Mouse (Mus musculus) intestine, embryonic 14.5 days (tissue): ENCODE measurements around the gene Il17rd. TPM values are rescaled to one million over a fixed set of nuclear protein-coding genes. Genes with fewer than 3 reads are reported as not detected.

Experiments used
- ATAC-seq: fragments of 200-750 bp; cut with Nextera tagmentation; replicated peaks from 2 replicates; pipeline ENCODE4 v1.8.0; 2017; ENCODE audit warnings: low read depth, moderate number of reproducible peaks, moderate TSS enrichment, moderate library complexity; ENCODE audit not compliant: low FRiP score, low TSS enrichment
- DNase-seq: peaks from one replicate; pipeline ENCODE4 v3.0.0-alpha.2; 2018; ENCODE audit warnings: low spot score
- H3K27ac ChIP-seq: fragments of 300-500 bp; sonication (generic); 2 replicates; pipeline ENCODE4 v1.5.1; 2014; ENCODE audit warnings: low read depth, mild to moderate bottlenecking, control low read depth
- H3K27me3 ChIP-seq: fragments of 300-500 bp; sonication (generic); replicated peaks from 2 replicates; pipeline ENCODE4 v1.6.1; 2014; ENCODE audit warnings: low read length, control low read depth; ENCODE audit not compliant: control insufficient read depth, insufficient read depth
- H3K36me3 ChIP-seq: fragments of 300-500 bp; sonication (generic); 2 replicates; pipeline ENCODE4 v1.6.1; 2014; ENCODE audit warnings: low read length, control low read depth; ENCODE audit not compliant: control insufficient read depth, insufficient read depth
- H3K4me1 ChIP-seq: fragments of 300-500 bp; sonication (generic); replicated peaks from 2 replicates; pipeline ENCODE4 v1.6.1; 2014; ENCODE audit warnings: low read length, control low read depth, mixed read lengths; ENCODE audit not compliant: control insufficient read depth, insufficient read depth
- H3K4me2 ChIP-seq: fragments of 300-500 bp; sonication (generic); 2 replicates; pipeline ENCODE4 v1.6.1; 2014; ENCODE audit warnings: low read length
- H3K4me3 ChIP-seq: fragments of 300-500 bp; sonication (generic); 2 replicates; pipeline ENCODE4 v1.5.1; 2014; ENCODE audit warnings: low read depth, low read length, control low read depth, mixed read lengths
- H3K9ac ChIP-seq: fragments of 300-500 bp; sonication (generic); 2 replicates; pipeline ENCODE4 v1.6.1; 2014; ENCODE audit warnings: mild to moderate bottlenecking, low read length
- H3K9me3 ChIP-seq: fragments of 300-500 bp; sonication (generic); 2 replicates; pipeline ENCODE4 v1.6.1; 2016; ENCODE audit warnings: low read length, control low read depth; ENCODE audit not compliant: control insufficient read depth
- WGBS: fragments of 180-500 bp; shearing (Covaris S2); extraction: QIAGEN DNeasy Blood & Tissue Kit; methylation state at CpG from one replicate; pipeline ENCODE4 v1.1.7; 2014; 5-methylcytosine and 5-hydroxymethylcytosine counted together
- polyA plus RNA-seq: library from polyadenylated mRNA; unstranded; fragments of >200 nt; fragmentation: Nextera tagmentation; extraction: Ambion mirVana; gene quantifications from 2 replicates; pipeline ENCODE4 v1.2.1, GENCODE M21; 2014

Il17rd gene
- polyA plus RNA-seq, 1 experiment from 2014 or later: 2.7 TPM

DNA sequence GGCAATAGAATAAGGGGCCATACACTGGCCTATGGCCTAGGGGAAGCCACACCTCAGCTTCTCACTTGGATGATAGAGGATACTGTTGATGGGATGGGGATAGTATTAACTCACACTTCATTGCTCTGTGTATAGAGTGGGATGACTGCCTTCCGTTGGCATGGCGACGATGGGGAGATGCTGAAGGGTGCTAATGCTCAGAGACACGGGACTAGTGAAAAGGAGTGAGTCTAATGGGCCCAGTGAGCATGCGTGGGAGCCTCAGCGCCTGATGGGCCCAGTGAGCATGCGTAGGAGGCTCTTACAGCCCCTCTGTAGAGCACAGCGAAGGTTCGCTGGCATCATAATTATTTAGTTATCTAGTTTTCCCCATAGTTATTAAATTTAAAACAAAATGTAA, 100.2 kb downstream of the Il17rd start:
- no peaks in the 10 kb centered on the region for H3K36me3 ChIP-seq
- H3K27me3 ChIP-seq: no peaks in the 10 kb centered on the region
- no peak overlapping the region for H3K27ac ChIP-seq
- H3K9me3 ChIP-seq: no peaks in the 10 kb centered on the region
- H3K4me2 ChIP-seq: no peak overlapping the region
- DNase-seq (no peak), ATAC-seq (no peak)
- H3K4me3 ChIP-seq: no peak overlapping the region
- 86% methylated on average over 9 of the region's 9 CpGs for WGBS
- no peaks in the 10 kb centered on the region; the same call in 1 of the 2 replicates for H3K4me1 ChIP-seq
- no peak overlapping the region for H3K9ac ChIP-seq

DNA sequence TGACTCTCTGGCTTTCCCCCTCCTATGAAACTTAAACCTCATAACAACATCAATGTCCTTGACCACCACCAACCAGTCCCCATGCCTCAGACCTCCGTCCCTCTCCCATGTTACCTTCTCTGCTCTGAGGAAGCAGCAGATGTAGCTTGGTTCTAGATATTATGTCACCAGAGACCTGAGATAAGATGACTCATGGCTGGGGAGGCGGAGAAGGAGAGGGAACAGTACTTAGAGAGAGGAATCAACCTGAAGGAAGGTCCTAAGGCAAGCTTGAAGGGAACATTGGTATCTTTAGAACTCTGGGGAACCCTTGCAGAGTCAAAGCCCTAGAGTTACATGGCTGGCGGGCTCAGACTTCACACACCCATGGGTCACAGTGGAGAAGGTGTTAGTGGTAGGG, 101.2 kb downstream of the Il17rd start:
- ATAC-seq (no peak), DNase-seq (no peak)
- H3K27ac ChIP-seq: no peak overlapping the region
- 91% methylated on average over 3 of the region's 3 CpGs for WGBS
- no peaks in the 10 kb centered on the region for H3K9me3 ChIP-seq
- H3K9ac ChIP-seq: no peak overlapping the region
- no peaks in the 10 kb centered on the region for H3K27me3 ChIP-seq
- H3K4me2 ChIP-seq: no peak overlapping the region
- H3K4me3 ChIP-seq: no peak overlapping the region
- no peaks in the 10 kb centered on the region for H3K36me3 ChIP-seq
- peaks cover 5% of the 10 kb centered on the region for H3K4me1 ChIP-seq

DNA sequence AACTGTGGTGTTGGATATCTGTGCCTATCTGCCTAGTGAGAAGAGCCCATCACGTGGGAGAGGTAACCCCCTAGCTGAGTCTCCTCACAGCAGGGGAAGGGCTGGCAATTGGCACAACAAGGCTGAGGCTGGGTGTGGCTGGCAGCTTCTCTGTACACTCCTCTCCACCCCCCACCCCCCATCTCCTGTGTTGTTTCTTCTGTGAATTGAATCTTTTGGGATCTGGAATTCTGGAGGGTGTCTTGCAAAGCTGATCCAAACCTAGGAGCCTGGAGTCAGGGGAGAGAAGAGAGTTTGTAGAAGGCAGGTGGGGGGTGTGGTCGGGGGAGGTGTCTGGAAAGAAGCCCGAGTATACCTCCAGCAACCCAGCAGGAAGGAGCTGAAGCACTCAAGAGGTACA, 102.7 kb downstream of the Il17rd start:
- DNase-seq (no peak), ATAC-seq (no peak)
- H3K4me1 ChIP-seq: peaks cover 14% of the 10 kb centered on the region
- H3K4me2 ChIP-seq: no peak overlapping the region
- H3K36me3 ChIP-seq: no peaks in the 10 kb centered on the region
- no peaks in the 10 kb centered on the region for H3K27me3 ChIP-seq
- WGBS: 23% methylated on average over 3 of the region's 3 CpGs
- no peak overlapping the region for H3K27ac ChIP-seq
- H3K9ac ChIP-seq: no peak overlapping the region
- no peaks in the 10 kb centered on the region for H3K9me3 ChIP-seq
- no peak overlapping the region for H3K4me3 ChIP-seq

DNA sequence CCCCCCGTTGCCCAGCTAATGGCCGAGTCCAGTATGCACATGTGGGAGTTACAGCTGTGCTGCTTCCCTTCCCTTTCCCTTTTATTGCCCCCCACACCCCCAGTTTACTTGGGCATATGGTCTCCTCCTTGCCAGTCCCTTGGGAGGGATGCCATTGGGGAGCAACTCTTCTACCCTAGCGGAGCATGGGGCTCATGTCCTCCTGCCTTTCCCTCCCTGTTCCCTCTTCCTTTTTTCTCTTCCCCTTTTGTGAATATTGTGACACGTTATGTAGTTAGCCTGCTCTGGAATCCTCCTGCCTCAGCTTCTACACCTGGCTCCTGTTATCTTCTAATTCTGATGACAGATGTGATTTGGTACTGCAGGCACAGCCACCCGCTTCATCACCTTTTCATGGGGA, 103.9 kb downstream of the Il17rd start:
- no peaks in the 10 kb centered on the region for H3K9me3 ChIP-seq
- WGBS: 86% methylated on average over 5 of the region's 5 CpGs
- no peak for ATAC-seq

DNA sequence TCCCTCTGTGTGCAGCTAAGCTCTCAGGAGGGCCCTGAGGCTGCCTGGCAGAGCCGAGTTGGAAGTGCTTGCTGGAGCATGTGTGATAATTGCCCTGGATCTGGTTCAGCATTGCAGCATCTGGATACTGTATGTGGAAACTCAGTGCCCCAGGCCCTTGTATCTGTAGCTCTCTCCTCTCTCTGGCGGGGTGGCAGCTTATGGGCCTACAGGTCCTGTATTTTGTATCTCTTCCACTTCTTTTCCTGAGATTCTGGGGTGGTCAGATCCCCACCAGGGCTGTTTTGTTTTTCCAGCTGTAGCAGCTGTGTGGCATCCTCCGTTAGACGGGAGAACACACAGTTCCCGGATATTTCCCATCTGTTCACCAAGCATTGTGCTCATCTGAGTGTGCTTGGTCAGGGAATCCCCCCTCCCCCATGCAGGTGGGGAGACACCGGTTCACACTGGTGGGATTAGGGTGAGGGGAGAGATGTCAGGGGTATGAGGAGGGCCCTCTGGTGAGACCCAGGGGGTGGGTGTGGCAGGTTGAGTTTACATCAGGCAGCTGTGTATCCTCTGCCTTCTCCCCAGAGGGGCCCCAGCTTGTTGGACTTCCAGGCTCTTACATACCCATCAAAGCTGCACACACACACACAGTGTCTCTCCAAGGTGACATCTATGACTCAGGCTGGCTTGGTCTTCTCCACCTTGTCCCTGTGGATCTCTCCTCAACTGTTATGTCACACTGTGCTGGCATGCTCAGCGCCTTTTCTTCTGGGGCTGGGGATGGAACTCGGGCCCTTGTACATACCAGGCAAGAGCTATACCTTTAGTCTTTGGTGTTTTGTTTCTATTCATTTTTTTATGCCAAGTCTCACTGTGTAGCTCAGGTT, 106.7 kb downstream of the Il17rd start:
- H3K4me3 ChIP-seq: no peak overlapping the region
- H3K4me2 ChIP-seq: no peak overlapping the region
- no peaks in the 10 kb centered on the region for H3K36me3 ChIP-seq
- ATAC-seq (no peak), DNase-seq (peak; percentile 64)
- H3K27me3 ChIP-seq: no peaks in the 10 kb centered on the region
- no peaks in the 10 kb centered on the region for H3K9me3 ChIP-seq
- peaks cover 17% of the 10 kb centered on the region for H3K4me1 ChIP-seq
- WGBS: 45% methylated on average over 8 of the region's 8 CpGs
- peak overlapping the region; percentile 73 for H3K27ac ChIP-seq
- H3K9ac ChIP-seq: no peak overlapping the region

More for the DNA sequence above, 103.9 kb downstream of the Il17rd start:
- H3K4me1 ChIP-seq: peaks cover 14% of the 10 kb centered on the region
- no peaks in the 10 kb centered on the region for H3K36me3 ChIP-seq
- DNase-seq: no peak
- no peak overlapping the region for H3K4me3 ChIP-seq
- H3K27ac ChIP-seq: no peak overlapping the region
- H3K27me3 ChIP-seq: no peaks in the 10 kb centered on the region
- H3K9ac ChIP-seq: no peak overlapping the region
- no peak overlapping the region for H3K4me2 ChIP-seq

DNA sequence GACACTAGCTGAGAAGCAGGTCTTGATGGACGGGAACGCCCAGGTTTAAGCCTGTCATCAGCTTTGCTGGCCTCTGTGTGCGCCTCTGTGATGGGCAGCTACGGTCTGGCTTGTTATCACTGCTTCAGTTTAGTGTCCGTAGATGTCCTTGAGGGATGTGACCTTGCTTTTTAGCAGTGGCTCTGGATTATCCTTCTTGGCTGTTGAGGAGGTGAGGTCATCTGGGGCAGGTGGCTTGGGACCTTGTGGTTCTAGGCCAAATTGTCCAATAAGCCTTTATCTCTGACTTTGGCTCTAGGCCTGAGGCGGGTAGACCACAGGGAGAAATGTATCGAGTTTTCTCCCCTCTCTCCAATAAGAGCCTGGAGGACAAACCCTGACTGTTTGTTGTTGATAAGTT, 109.0 kb downstream of the Il17rd start:
- H3K4me1 ChIP-seq: peaks cover 33% of the 10 kb centered on the region
- H3K9ac ChIP-seq: no peak overlapping the region
- no peaks in the 10 kb centered on the region for H3K36me3 ChIP-seq
- DNase-seq: no peak
- no peak overlapping the region for H3K4me2 ChIP-seq
- no peak for ATAC-seq
- no peak overlapping the region for H3K27ac ChIP-seq
- no peaks in the 10 kb centered on the region for H3K9me3 ChIP-seq
- no peaks in the 10 kb centered on the region for H3K27me3 ChIP-seq
- WGBS: 90% methylated on average over 7 of the region's 7 CpGs
- H3K4me3 ChIP-seq: no peak overlapping the region

DNA sequence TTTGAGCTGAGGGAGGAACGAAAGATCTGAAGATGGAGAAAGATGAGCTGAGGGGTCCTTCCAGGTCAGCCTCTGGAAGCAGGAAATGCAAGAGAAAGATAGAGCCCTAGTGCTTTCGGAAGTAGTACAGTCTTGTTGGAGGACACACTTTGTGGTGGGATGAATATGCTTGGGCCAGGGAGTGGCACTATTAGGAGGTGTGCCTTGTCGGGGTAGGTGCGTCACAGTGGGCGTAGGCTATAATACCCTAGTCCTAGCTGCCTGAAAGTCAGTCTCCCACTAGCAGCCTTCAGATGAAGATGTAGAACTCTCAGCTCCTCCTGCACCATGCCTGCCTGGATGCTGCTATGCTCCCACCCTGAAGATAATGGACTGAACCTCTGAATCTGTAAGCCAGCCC, 110.7 kb downstream of the Il17rd start:
- Histone ChIP-seq H3K4me2 (no peak overlapping the region), H3K27ac (no peak overlapping the region), H3K4me3 (no peak overlapping the region), H3K27me3 (no peaks in the 10 kb centered on the region), H3K9me3 (no peaks in the 10 kb centered on the region), H3K36me3 (no peaks in the 10 kb centered on the region), H3K9ac (no peak overlapping the region), H3K4me1 (peaks cover 33% of the 10 kb centered on the region)
- ATAC-seq (no peak), DNase-seq (no peak)
- 90% methylated on average over 5 of the region's 5 CpGs for WGBS

DNA sequence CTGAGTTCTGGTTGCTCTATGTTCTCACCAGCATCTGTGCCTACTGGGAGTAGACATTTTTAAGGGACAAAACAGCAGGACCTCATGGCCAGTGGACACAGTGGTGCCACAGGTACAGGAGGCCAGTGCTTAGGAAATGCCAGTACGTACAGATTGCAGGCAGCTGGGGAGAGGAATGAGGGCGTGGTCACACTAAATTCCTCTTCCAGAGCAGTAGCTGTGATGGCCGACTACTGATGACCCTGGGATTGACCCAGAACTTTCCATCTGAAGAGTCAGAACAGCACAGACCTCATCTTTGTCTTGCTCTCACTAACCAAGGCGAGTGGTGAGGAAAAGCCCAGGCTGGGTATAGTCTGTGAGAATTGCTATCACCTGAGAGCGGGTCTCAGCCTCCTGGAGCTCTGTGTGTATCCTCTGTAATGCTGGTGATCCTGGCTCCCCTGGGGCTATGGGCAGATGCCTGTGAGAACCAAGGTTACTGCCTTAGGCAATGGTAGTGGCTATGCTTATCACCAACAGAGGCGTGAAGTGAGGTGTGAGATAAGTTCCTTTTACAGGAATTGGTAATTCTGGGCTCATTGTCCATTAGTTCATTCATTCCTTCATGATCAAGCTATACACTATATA, 111.4 kb downstream of the Il17rd start:
- Histone ChIP-seq H3K4me1 (peaks cover 26% of the 10 kb centered on the region), H3K9ac (no peak overlapping the region), H3K4me2 (no peak overlapping the region), H3K27me3 (no peaks in the 10 kb centered on the region), H3K9me3 (no peaks in the 10 kb centered on the region), H3K4me3 (no peak overlapping the region), H3K36me3 (no peaks in the 10 kb centered on the region), H3K27ac (no peak overlapping the region)
- ATAC-seq (no peak), DNase-seq (no peak)
- WGBS: 50% methylated on average over 6 of the region's 6 CpGs
